Mouse (Mus musculus): ENCODE measurements around the gene Vmn1r142. TPM values are rescaled to one million over a fixed set of nuclear protein-coding genes. Genes with fewer than 3 reads are reported as not detected.
"Not testable (repeated sequence)": the region's sequence is repeated elsewhere in the genome, so short reads cannot be mapped to it uniquely, and the experiment has no call there.

Gene Vmn1r142
- total RNA-seq (2017): not detected in 2 replicates

DNA sequence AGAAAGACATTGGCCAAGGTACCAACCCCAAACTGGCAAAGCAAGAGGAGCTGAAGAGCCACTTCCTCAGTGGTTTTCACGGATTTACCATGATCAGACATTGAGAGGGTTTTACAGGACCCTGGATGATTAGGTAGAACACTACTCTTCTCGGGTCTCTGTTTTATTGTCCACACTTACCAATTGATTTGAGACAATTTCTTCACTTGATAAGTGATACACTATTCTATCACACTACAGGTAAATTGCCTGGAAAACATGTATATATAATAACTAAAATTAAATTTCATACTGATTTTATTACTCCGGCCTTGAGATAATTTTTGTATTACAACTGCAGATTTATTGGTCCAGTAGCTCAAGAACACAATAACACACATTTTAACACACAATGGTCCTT, at the start of gene Vmn1r142:
TSS of gene Vmn1r142 (minus strand) at position 101 of the 400 bp plus-strand sequence.
- ATAC-seq (ENCODE audit: extremely low read depth, insufficient number of reproducible peaks, low FRiP score, poor library complexity, severe bottlenecking): not testable (repeated sequence)

DNA sequence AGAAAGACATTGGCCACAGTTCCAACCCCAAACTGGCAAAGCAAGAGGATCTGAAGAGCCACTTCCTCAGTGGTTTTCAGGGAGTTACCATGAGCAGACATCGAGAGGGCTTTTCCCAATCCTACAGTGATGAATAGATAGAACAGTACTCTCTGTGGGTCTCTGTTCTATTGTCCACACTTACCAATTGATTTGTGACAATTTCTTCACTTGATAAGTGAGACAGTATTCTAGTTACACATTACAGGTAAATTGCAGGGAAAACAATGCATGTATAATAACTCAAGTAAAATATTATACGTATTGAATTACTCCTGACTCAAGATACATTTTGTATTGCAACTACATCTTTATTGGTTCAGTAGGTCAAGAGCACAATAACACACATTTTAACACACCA, 37.3 kb upstream of the Vmn1r142 start, which contains the start of gene Gm8653:
TSS of gene Gm8653 (minus strand) at position 101 of the 400 bp plus-strand sequence.
- not testable (repeated sequence) for ATAC-seq (ENCODE audit: extremely low read depth, insufficient number of reproducible peaks, low FRiP score, poor library complexity, severe bottlenecking)

DNA sequence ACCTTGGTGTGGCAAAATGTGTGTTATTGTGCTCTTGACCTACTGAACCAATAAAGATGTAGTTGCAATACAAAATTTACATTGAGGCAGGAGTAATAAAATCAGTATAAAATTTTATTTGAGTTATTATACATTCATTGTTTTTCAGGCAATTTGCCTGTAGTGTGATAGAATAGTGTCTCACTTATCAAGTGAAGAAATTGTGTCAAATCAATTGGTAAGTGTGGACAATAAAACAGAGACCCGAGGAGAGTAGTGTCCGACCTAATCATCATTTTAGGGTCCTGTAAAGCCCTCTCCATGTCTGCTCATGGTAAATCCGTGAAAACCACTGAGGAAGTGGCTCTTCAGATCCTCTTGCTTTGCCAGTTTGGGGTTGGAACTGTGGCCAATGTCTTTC, 25.2 kb upstream of the Vmn1r142 start, which contains the start of gene Vmn1r143:
TSS of gene Vmn1r143 (plus strand) at position 301 of the 400 bp plus-strand sequence.
- ATAC-seq (ENCODE audit: extremely low read depth, insufficient number of reproducible peaks, low FRiP score, poor library complexity, severe bottlenecking): not testable (repeated sequence)

DNA sequence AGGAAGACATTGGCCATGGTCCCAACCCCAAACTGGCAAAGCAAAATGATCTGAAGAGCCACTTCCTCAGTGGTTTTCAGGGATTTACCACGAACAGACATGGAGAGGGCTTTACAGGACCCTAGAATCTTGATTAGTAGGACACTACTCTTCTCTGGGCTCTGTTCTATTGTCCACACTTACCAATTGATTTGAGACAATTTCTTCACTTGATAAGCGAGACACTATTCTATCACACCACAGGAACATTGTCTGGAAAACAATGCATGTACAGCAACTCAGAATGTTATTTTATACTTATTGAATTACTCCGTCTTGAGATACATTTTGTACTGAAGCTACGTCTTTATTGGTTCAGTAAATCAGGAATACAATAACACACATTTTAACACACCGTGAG, 29.2 kb downstream of the Vmn1r142 start, which contains the start of gene Gm10666:
TSS of gene Gm10666 (minus strand) at position 101 of the 400 bp plus-strand sequence.
- not testable (repeated sequence) for ATAC-seq (ENCODE audit: extremely low read depth, insufficient number of reproducible peaks, low FRiP score, poor library complexity, severe bottlenecking)

DNA sequence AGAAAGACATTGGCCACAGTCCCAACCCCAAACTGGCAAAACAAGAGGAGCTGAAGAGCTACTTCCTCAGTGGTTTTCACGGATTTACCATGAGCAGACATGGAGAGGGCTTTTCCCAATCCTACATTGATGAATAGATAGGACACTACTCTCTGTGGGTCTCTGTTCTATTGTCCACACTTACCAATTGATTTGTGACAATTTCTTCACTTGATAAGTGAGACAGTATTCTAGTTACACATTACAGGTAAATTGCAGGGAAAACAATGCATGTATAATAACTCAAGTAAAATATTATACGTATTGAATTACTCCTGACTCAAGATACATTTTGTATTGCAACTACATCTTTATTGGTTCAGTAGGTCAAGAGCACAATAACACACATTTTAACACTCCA, 45.7 kb downstream of the Vmn1r142 start, which contains the start of gene Gm16451:
TSS of gene Gm16451 (minus strand) at position 101 of the 400 bp plus-strand sequence.
- ATAC-seq (ENCODE audit: extremely low read depth, insufficient number of reproducible peaks, low FRiP score, poor library complexity, severe bottlenecking): not testable (repeated sequence)

Other genes with a start within 250 kb of the Vmn1r142 start
- not detected in 2 replicates for gene Gm5891, start 242.7 kb downstream of the Vmn1r142 start, total RNA-seq (2017)
- gene Vmn1r137, start 169.4 kb downstream of the Vmn1r142 start, total RNA-seq (2017): not detected in 2 replicates
- gene Vmn1r138, start 135.1 kb downstream of the Vmn1r142 start, total RNA-seq (2017): not detected in 2 replicates
- not detected in 2 replicates for gene Gm6176, start 107.7 kb downstream of the Vmn1r142 start, total RNA-seq (2017)
- not detected in 2 replicates for gene Vmn1r139, start 95.0 kb downstream of the Vmn1r142 start, total RNA-seq (2017)
- gene Gm16451, start 45.8 kb downstream of the Vmn1r142 start, total RNA-seq (2017): not detected in 2 replicates
- not detected in 2 replicates for gene Gm10666, start 29.3 kb downstream of the Vmn1r142 start, total RNA-seq (2017)
- not detected in 2 replicates for gene Vmn1r143, start 25.3 kb upstream of the Vmn1r142 start, total RNA-seq (2017)
- not detected in 2 replicates for gene Gm8653, start 37.2 kb upstream of the Vmn1r142 start, total RNA-seq (2017)
- not detected in 2 replicates for gene Gm8453, start 65.4 kb upstream of the Vmn1r142 start, total RNA-seq (2017)
- not detected in 2 replicates for gene Gm4187, start 165.7 kb upstream of the Vmn1r142 start, total RNA-seq (2017)
- not detected in 2 replicates for gene Gm8660, start 207.0 kb upstream of the Vmn1r142 start, total RNA-seq (2017)
- not detected in 2 replicates for gene Vmn1r148, start 249.5 kb upstream of the Vmn1r142 start, total RNA-seq (2017)

Measured in neutrophil, adult 5-6 weeks (primary cell).